Mouse (Mus musculus) hindbrain, embryonic 12.5 days (tissue): ENCODE results near the gene Vmn1r26. TPM values are rescaled to one million over a fixed set of nuclear protein-coding genes. Genes with fewer than 3 reads are reported as not detected.
"Not testable (repeated sequence)": the region's sequence is repeated elsewhere in the genome, so short reads cannot be mapped to it uniquely, and the experiment has no call there.

Experiments used
- ATAC-seq: fragments of 200-750 bp; cut with Nextera tagmentation; 2 replicates; pipeline ENCODE4 v1.8.0; 2017; ENCODE audit warnings: moderate TSS enrichment; ENCODE audit not compliant: low FRiP score
- H3K27ac ChIP-seq: fragments of 300-500 bp; sonication (generic); 2 replicates; pipeline ENCODE4 v1.5.1; 2016; ENCODE audit warnings: mild to moderate bottlenecking
- H3K27me3 ChIP-seq: fragments of 300-500 bp; sonication (generic); 2 replicates; pipeline ENCODE4 v1.6.1; 2016; ENCODE audit warnings: mild to moderate bottlenecking
- H3K36me3 ChIP-seq: fragments of 300-500 bp; sonication (generic); 2 replicates; pipeline ENCODE4 v1.6.1; 2016; ENCODE audit warnings: mild to moderate bottlenecking
- H3K4me1 ChIP-seq: fragments of 300-500 bp; sonication (generic); 2 replicates; pipeline ENCODE4 v1.6.1; 2016
- H3K4me2 ChIP-seq: fragments of 300-500 bp; sonication (generic); replicated peaks from 2 replicates; pipeline ENCODE4 v1.6.1; 2016; ENCODE audit warnings: mild to moderate bottlenecking
- H3K4me3 ChIP-seq: fragments of 300-500 bp; sonication (generic); 2 replicates; pipeline ENCODE4 v1.5.1; 2016; ENCODE audit warnings: mild to moderate bottlenecking
- H3K9ac ChIP-seq: fragments of 300-500 bp; sonication (generic); 2 replicates; pipeline ENCODE4 v1.6.1; 2016; ENCODE audit warnings: mild to moderate bottlenecking, moderate library complexity
- H3K9me3 ChIP-seq: fragments of 300-500 bp; sonication (generic); replicated peaks from 2 replicates; pipeline ENCODE4 v1.6.1; 2016; ENCODE audit warnings: mild to moderate bottlenecking
- WGBS: fragments of 180-500 bp; shearing (Covaris S2); methylation state at CpG from one replicate; pipeline ENCODE4 v1.1.7; 2016; 5-methylcytosine and 5-hydroxymethylcytosine counted together
- polyA plus RNA-seq: library from polyadenylated mRNA; unstranded; fragments of >200 nt; fragmentation: Nextera tagmentation; extraction: Ambion mirVana; gene quantifications from 2 replicates; pipeline ENCODE4 v1.2.1, GENCODE M21; 2016

Gene Vmn1r26
- polyA plus RNA-seq: not detected in 2 replicates

DNA sequence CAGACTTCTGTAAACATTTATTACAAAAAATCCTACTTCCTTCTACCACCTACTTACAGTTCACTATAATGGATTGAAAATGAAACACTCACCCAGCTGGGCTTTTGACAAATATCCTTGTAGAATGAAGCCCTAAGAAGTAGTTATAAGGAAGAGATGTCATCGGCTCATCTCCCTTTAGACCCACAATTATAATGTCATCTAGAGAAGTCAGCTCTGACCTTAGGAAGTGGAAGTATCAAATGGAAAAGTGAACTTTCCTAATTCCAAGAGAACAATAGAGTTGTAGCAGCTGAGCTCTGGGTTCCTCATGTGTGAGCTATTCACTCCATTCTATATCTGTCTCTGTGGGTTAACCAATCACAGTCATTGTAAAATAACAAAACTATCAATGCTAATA lies at the start of gene Vmn1r26:
Gene Vmn1r26, minus strand, starts transcription at position 101 of the 400 bp plus-strand sequence.
- H3K4me2 ChIP-seq: no peak within 1 kb of the TSS
- H3K4me3 ChIP-seq: no peak within 1 kb of the TSS
- no peak within 1 kb of the TSS for H3K9ac ChIP-seq
- no peaks in the 10 kb centered on the region for H3K36me3 ChIP-seq
- no peak within 1 kb of the TSS for H3K27ac ChIP-seq
- ATAC-seq: no peak
- H3K9me3 ChIP-seq: no peaks in the 10 kb centered on the region
- 96% methylated on average over 1 of the region's 1 CpGs for WGBS
- no peaks in the 10 kb centered on the region for H3K27me3 ChIP-seq
- H3K4me1 ChIP-seq: no peaks in the 10 kb centered on the region

DNA sequence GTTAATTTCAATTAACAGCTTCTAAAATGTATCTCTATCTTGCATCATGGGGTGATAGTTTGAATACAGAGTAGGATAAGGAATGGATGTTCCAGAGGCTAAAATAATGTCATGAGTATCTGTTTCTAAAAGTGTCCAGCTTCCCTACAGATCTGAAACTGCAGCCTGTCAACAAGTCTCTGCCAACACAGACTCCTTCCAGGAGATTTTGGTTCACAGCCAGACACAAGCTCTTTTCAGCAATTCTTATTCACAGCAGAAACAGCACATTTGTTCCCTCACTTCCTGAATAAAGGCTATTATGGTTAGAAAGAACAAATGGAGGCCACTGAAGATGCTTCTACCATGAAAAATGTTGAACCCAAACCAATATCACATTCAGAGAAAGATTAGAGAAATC lies 29.1 kb upstream of the Vmn1r26 start:
- Histone ChIP-seq H3K9ac (no peak overlapping the region), H3K4me3 (no peak overlapping the region), H3K4me1 (no peaks in the 10 kb centered on the region)

DNA sequence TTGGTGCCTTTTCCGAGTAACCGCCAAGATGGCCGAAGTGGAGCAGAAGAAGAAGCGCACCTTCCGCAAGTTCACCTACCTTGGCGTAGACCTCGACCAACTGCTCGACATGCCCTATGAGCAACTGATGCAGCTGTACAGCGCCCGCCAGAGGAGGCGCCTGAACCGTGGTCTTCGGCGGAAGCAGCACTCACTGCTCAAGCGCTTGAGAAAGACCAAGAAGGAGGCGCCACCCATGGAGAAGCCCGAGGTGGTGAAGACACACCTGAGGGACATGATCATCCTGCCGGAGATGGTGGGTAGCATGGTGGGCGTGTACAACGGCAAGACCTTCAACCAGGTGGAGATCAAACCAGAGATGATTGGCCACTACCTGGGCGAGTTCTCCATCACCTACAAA lies 2.5 kb upstream of the Vmn1r26 start:
- not testable (repeated sequence) for H3K27me3 ChIP-seq, H3K4me2 ChIP-seq, H3K4me3 ChIP-seq, H3K9me3 ChIP-seq, H3K4me1 ChIP-seq, ATAC-seq, H3K9ac ChIP-seq, H3K27ac ChIP-seq, H3K36me3 ChIP-seq
- WGBS: 94% methylated on average over 21 of the region's 21 CpGs

More for the DNA sequence above, 29.1 kb upstream of the Vmn1r26 start:
- H3K36me3 ChIP-seq: no peaks in the 10 kb centered on the region
- no peak overlapping the region for H3K27ac ChIP-seq
- no peaks in the 10 kb centered on the region for H3K9me3 ChIP-seq
- no peaks in the 10 kb centered on the region for H3K27me3 ChIP-seq
- no peak for ATAC-seq
- no peak overlapping the region for H3K4me2 ChIP-seq

DNA sequence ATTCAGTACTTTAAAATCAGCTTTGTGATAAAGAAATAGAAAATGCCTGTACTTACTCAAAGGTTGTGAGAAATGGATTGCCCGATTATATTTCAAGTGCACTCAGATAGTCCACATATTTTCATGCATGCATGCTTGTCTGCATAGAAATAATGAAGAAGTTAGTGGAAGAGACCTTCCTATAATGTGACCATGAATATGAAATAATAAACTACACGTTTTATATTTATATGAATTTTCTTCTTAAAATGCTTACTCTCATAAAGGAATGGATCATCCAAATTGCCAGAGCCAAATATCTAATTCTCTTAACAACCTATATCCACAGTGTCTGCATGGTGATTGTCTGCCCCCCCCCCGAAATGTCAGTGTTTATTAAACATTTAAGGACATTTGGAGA lies 34.2 kb downstream of the Vmn1r26 start, which contains the start of gene Vmn1r25:
Gene Vmn1r25, minus strand, starts transcription at position 101 of the 400 bp plus-strand sequence.
- Histone ChIP-seq H3K9me3 (no peaks in the 10 kb centered on the region), H3K9ac (no peak within 1 kb of the TSS), H3K27me3 (no peaks in the 10 kb centered on the region), H3K27ac (no peak within 1 kb of the TSS), H3K36me3 (no peaks in the 10 kb centered on the region), H3K4me2 (no peak within 1 kb of the TSS), H3K4me1 (no peaks in the 10 kb centered on the region), H3K4me3 (no peak within 1 kb of the TSS)
- ATAC-seq: no peak
- WGBS: 68% methylated on average over 3 of the region's 3 CpGs

DNA sequence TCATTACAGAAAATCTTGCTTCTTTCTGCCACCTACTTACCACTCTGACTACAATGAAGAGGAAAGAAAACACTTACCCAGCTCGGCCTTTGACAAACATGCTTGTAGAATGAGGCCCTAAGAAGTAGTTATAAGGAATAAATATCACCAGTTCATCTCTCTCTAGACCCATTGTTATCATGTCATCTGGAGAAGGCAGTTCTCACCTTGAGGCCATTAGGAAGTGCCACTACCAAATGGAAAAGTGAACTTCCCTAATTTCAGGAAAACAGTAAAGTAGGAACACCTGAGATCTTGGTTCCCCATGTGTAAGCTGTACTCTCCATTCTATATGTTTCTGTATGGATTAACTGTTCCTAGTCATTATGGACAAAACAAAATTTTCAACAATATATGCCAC lies 53.6 kb downstream of the Vmn1r26 start, which contains the start of gene Vmn1r24:
Gene Vmn1r24, minus strand, starts transcription at position 101 of the 400 bp plus-strand sequence.
- not testable (repeated sequence) for H3K27ac ChIP-seq, H3K4me2 ChIP-seq, H3K4me3 ChIP-seq, H3K36me3 ChIP-seq, H3K27me3 ChIP-seq, H3K4me1 ChIP-seq, ATAC-seq, H3K9me3 ChIP-seq, H3K9ac ChIP-seq
- WGBS: 88% methylated on average over 1 of the region's 1 CpGs

Other genes with a start within 250 kb of the Vmn1r26 start
- 109 and 121 TPM in 2 replicates for gene Vopp1, start 190.0 kb downstream of the Vmn1r26 start, polyA plus RNA-seq
- not detected in 2 replicates for gene Vmn1r21, start 164.8 kb downstream of the Vmn1r26 start, polyA plus RNA-seq
- not detected in 2 replicates for gene Vmn1r22, start 107.1 kb downstream of the Vmn1r26 start, polyA plus RNA-seq
- not detected in 2 replicates for gene Vmn1r23, start 88.3 kb downstream of the Vmn1r26 start, polyA plus RNA-seq
- gene Vmn1r24, start 53.7 kb downstream of the Vmn1r26 start, polyA plus RNA-seq: not detected in 2 replicates
- not detected in 2 replicates for gene Vmn1r25, start 34.3 kb downstream of the Vmn1r26 start, polyA plus RNA-seq
- gene Vmn1r27, start 203.7 kb upstream of the Vmn1r26 start, polyA plus RNA-seq: not detected in 2 replicates
- not detected in 2 replicates for gene Vmn1r28, start 246.9 kb upstream of the Vmn1r26 start, polyA plus RNA-seq